23 mouse cellular contexts compared by ENCODE assay signal in the genomic region with DNA sequence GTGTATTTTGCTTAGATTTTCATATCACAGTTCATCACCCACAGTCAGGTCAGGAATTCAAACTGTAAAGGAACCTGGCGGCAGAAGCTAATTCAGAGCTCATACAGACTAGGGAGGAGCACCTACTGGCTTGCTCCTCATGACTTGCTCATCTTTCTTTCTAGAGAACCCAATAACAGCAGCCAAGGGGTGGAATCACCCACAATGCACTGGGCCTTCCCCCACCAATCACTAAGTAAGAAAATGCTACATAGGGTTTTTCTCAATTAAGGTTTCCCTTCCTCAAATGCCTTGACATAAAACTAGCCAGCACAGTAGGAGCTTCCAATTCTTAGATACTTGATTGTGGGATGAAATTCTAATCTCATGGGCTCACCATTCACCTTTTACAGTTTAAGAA. TPM values are rescaled to one million over a fixed set of nuclear protein-coding genes. Genes with fewer than 3 reads are reported as not detected.
A peak's percentile ranks its signal among the peaks of the same experiment; 100 is the strongest.
DNase-seq lines count a peak whose midpoint lies in the region; ATAC-seq and TF ChIP-seq lines count a peak whose summit lies in the region.
"Had no signal": no experiment of that assay in that cellular context is flagged by ENCODE, and none has a peak within 500 bp of the region (broad histone marks: within the 10 kb centered on the region; RNA-seq: fewer than 3 reads in every experiment).

No protein-coding gene starts in this region.

- no peak for TF ChIP-seq CTCF in spleen, adult 2 months (IDR thresholded peaks at IDR 0.05; ENCODE audit: extremely low read depth, insufficient read depth, insufficient read length, insufficient replicate concordance)
- no peak for TF ChIP-seq CTCF in CH12.LX (conservative IDR thresholded peaks at IDR 0.05 in 1 of 2, IDR thresholded peaks at IDR 0.05 in 1 of 2; ENCODE audit: low read depth in 2 of 2, low read length in 2 of 2)

- peak; percentile 25 to 55 for DNase-seq in spleen, adult 2 months (ENCODE audit: low read depth in 1 of 2, low spot score in 2 of 2)
- no peak for DNase-seq in spleen, adult 12 weeks (ENCODE audit: low spot score)
- peak; percentile 48 for DNase-seq in CH12.LX (ENCODE audit: extremely low read depth)
- peak; percentile 73 for DNase-seq in splenic B cell, adult 2 months (ENCODE audit: low read depth, low spot score)
- DNase-seq in thymus, postnatal 10 days (ENCODE audit: low spot score in 2 of 2): no peak
- DNase-seq in frontal cortex, postnatal 14 days (ENCODE audit: low spot score in 2 of 2): no peak
- DNase-seq: adrenal gland, postnatal 14 days; cerebellum, adult 2 months; cerebellum, postnatal 10 days; embryo, embryonic 11 days; gastrocnemius, postnatal 14 days; heart, postnatal 10 days; heart, postnatal 4 days had no signal

- TF ChIP-seq EP300 in CH12.LX (IDR thresholded peaks at IDR 0.05; ENCODE audit: low read length): no peak

- 49% methylated on average over 1 of the region's 1 CpGs for WGBS in spleen, adult 2 months

- H3K9me3 ChIP-seq in CH12.LX (replicated peaks; ENCODE audit: low read length): peaks cover 2% of the 10 kb centered on the region
- H3K9me3 ChIP-seq: embryonic facial prominence, embryonic 15.5 days; forebrain, embryonic 10.5 days; forebrain, embryonic 15.5 days; heart, embryonic 10.5 days; hindbrain, embryonic 12.5 days had no signal

- no peak for TF ChIP-seq POLR2A in spleen, adult 2 months (IDR thresholded peaks at IDR 0.05; ENCODE audit: low read depth, low read length)
- no peak for TF ChIP-seq POLR2A in CH12.LX (IDR thresholded peaks at IDR 0.05; ENCODE audit: low read depth, low read length)

- no peaks in the 10 kb centered on the region for H3K27me3 ChIP-seq in spleen, adult 2 months (ENCODE audit: control insufficient read depth, insufficient read depth, low read length)
- no peaks in the 10 kb centered on the region for H3K27me3 ChIP-seq in CH12.LX (replicated peaks)
- no peaks in the 10 kb centered on the region for H3K27me3 ChIP-seq in splenic B cell, adult 2 months (ENCODE audit: control insufficient read depth, insufficient read depth, low read length, poor library complexity, severe bottlenecking)
- H3K27me3 ChIP-seq: embryonic facial prominence, embryonic 15.5 days; forebrain, embryonic 15.5 days; hindbrain, embryonic 12.5 days had no signal

- peaks cover 11% of the 10 kb centered on the region for H3K4me1 ChIP-seq in spleen, adult 2 months (ENCODE audit: control insufficient read depth, insufficient read depth, insufficient read length)
- peaks cover 9 to 23% of the 10 kb centered on the region in 2 experiments; a peak in 3 of 4 replicates for H3K4me1 ChIP-seq in CH12.LX (ENCODE audit: control insufficient read depth in 1 of 2, insufficient read depth in 2 of 2)
- H3K4me1 ChIP-seq: embryonic facial prominence, embryonic 15.5 days; forebrain, embryonic 10.5 days; forebrain, embryonic 15.5 days; heart, embryonic 10.5 days; hindbrain, embryonic 12.5 days had no signal

- no peaks in the 10 kb centered on the region for H3K36me3 ChIP-seq in spleen, adult 2 months (ENCODE audit: control insufficient read depth, insufficient read depth, low read length)
- H3K36me3 ChIP-seq in CH12.LX (replicated peaks in 1 of 2; ENCODE audit: control insufficient read depth in 1 of 2, insufficient read depth in 1 of 2, low read length in 1 of 2): no peaks in the 10 kb centered on the region
- no peaks in the 10 kb centered on the region for H3K36me3 ChIP-seq in splenic B cell, adult 2 months (ENCODE audit: control insufficient read depth, insufficient read depth, low read length, poor library complexity, severe bottlenecking)
- H3K36me3 ChIP-seq: embryonic facial prominence, embryonic 15.5 days; forebrain, embryonic 10.5 days; forebrain, embryonic 15.5 days; heart, embryonic 10.5 days; hindbrain, embryonic 12.5 days had no signal

- no peak for TF ChIP-seq RAD21 in CH12.LX (IDR thresholded peaks at IDR 0.05; ENCODE audit: low read depth, low read length)

- H3K27ac ChIP-seq in spleen, adult 2 months (ENCODE audit: insufficient read depth, low read length): peak overlapping the region; percentile 55
- 0 out of 2 replicates have a peak overlapping the region, but pooled peaks have one; percentile 26 for H3K27ac ChIP-seq in CH12.LX (ENCODE audit: insufficient read depth, low read depth)
- H3K27ac ChIP-seq: embryonic facial prominence, embryonic 15.5 days; forebrain, embryonic 10.5 days; forebrain, embryonic 15.5 days; heart, embryonic 10.5 days; hindbrain, embryonic 12.5 days had no signal

- in situ Hi-C loops in CH12.LX (cut with MboI; ENCODE audit: low pct_ligation_motif_present, low pct_unique_long_range_greater_than_20kb, low sequenced_read_pairs): no loop called here

- no peak overlapping the region for H3K9ac ChIP-seq in CH12.LX (ENCODE audit: insufficient read depth, low read depth)
- H3K9ac ChIP-seq: embryonic facial prominence, embryonic 15.5 days; forebrain, embryonic 15.5 days; hindbrain, embryonic 12.5 days had no signal

- H3K4me3 ChIP-seq in spleen, adult 2 months (ENCODE audit: extremely low read depth, insufficient read depth, insufficient read length): no peak overlapping the region
- H3K4me3 ChIP-seq in CH12.LX (replicated peaks in 1 of 3; ENCODE audit: low read depth in 2 of 3, low read length in 2 of 3, poor library complexity in 1 of 3): no peak overlapping the region
- H3K4me3 ChIP-seq: embryonic facial prominence, embryonic 15.5 days; erythroblast, embryonic 14.5 days; forebrain, embryonic 10.5 days; forebrain, embryonic 15.5 days; heart, embryonic 10.5 days; hindbrain, embryonic 12.5 days had no signal

- peak; percentile 69 for ATAC-seq in megakaryocyte, adult 5-6 weeks (ENCODE audit: poor library complexity, severe bottlenecking)
- ATAC-seq: CD4-positive, CD25-positive, alpha-beta regulatory T cell, adult 4 months; forebrain, embryonic 15.5 days; hindbrain, embryonic 16.5 days; inflammation-experienced regulatory T-cells, adult 6 months had no signal

- dilution Hi-C loops in CH12.LX (cut with MboI; ENCODE audit: extremely low pct_ligation_motif_present, extremely low pct_unique_long_range_greater_than_20kb, low sequenced_read_pairs): no loop called here

- no peak overlapping the region for H3K4me2 ChIP-seq in CH12.LX (ENCODE audit: insufficient read depth, low read depth, poor library complexity, severe bottlenecking)
- H3K4me2 ChIP-seq: embryonic facial prominence, embryonic 15.5 days; forebrain, embryonic 15.5 days; hindbrain, embryonic 12.5 days had no signal

- no peaks in the 10 kb centered on the region for H3K79me2 ChIP-seq in CH12.LX (replicated peaks; ENCODE audit: control insufficient read depth, extremely low read depth, insufficient read depth, poor library complexity, severe bottlenecking)

TF ChIP-seq in CH12.LX, 34 proteins besides CTCF, POLR2A, EP300 and RAD21:
- no peak for TF ChIP-seq PAX5 (IDR thresholded peaks at IDR 0.05; ENCODE audit: low read length)
TF ChIP-seq in CH12.LX: peak in this region for 0.

RNA-seq across cellular contexts. Expression of a gene that starts 17.8 kb away (rescaled TPM):
- 35.1 and 45.6 TPM in 2 replicates for polyA plus RNA-seq in spleen, adult 2 months (2012; rRNA removed)
- total RNA-seq in CH12.LX (2012; rRNA removed) (2.4 and 3.0 TPM in 2 replicates), CH12.LX (2014; rRNA removed) (5.9 and 6.3 TPM in 2 replicates)
- 6.8 and 7.1 TPM in 2 replicates for polyA plus RNA-seq in CH12.LX (2012; ENCODE audit: insufficient read length, low read depth)
- 15.3 and 27.2 TPM in 2 replicates for total RNA-seq in megakaryocyte, adult 5-6 weeks (2015)
- 16.5 and 18.5 TPM in 2 replicates for total RNA-seq in megakaryocyte, adult 5-6 weeks (2017)
- polyA plus RNA-seq: erythroblast, embryonic 14.5 days had no signal

Comparison
In these comparisons a context has a peak if more than half of its experiments do, and no peak if none do; other contexts are left out.
1. DNase-seq: peak in spleen, adult 2 months (2 of 2), CH12.LX (single experiment) and splenic B cell, adult 2 months (single experiment); none in spleen, adult 12 weeks (single experiment), thymus, postnatal 10 days (0 of 2) and frontal cortex, postnatal 14 days (0 of 2).